Mouse (Mus musculus): ENCODE measurements around the gene Maml3. TPM values are rescaled to one million over a fixed set of nuclear protein-coding genes. Genes with fewer than 3 reads are reported as not detected.

Maml3 gene
- total RNA-seq, 2 experiments from 2014 or later, result 8.7 to 9.8 TPM

GRCm38 (mm10) chr3:51952728-51953623, 151.9 kb downstream of the Maml3 start:
- Histone ChIP-seq H3K4me3 (no peak overlapping the region), H3K27ac (no peak overlapping the region)
- no peak for DNase-seq (ENCODE audit: low spot score in 2 of 2)
- no peak for TF ChIP-seq CTCF (conservative IDR thresholded peaks at IDR 0.05)

GRCm38 (mm10) chr3:51952267-51952666, 152.6 kb downstream of the Maml3 start:
- no peak overlapping the region for H3K4me3 ChIP-seq
- TF ChIP-seq CTCF (conservative IDR thresholded peaks at IDR 0.05), result no peak
- no peak for DNase-seq (ENCODE audit: low spot score in 2 of 2)
- no peak overlapping the region for H3K27ac ChIP-seq

GRCm38 (mm10) chr3:51949651-51950050, 155.2 kb downstream of the Maml3 start:
- H3K27ac ChIP-seq, result no peak overlapping the region
- no peak overlapping the region for H3K4me3 ChIP-seq
- no peak for TF ChIP-seq CTCF (conservative IDR thresholded peaks at IDR 0.05)
- no peak for DNase-seq (ENCODE audit: low spot score in 2 of 2)

GRCm38 (mm10) chr3:51947168-51947567, 157.7 kb downstream of the Maml3 start:
- Histone ChIP-seq H3K4me3 (no peak overlapping the region), H3K27ac (no peak overlapping the region)
- no peak for TF ChIP-seq CTCF (conservative IDR thresholded peaks at IDR 0.05)
- no peak for DNase-seq (ENCODE audit: low spot score in 2 of 2)

- DNase-seq (ENCODE audit: low spot score in 2 of 2), result no peak
- Histone ChIP-seq H3K27ac (no peak overlapping the region), H3K4me3 (no peak overlapping the region)
- peak; percentile 28 for TF ChIP-seq CTCF (conservative IDR thresholded peaks at IDR 0.05)
Observed at GRCm38 (mm10) chr3:51943642-51944041, 161.2 kb downstream of the Maml3 start.

GRCm38 (mm10) chr3:51941781-51942180, 163.1 kb downstream of the Maml3 start:
- TF ChIP-seq CTCF (conservative IDR thresholded peaks at IDR 0.05), result no peak
- no peak overlapping the region for H3K4me3 ChIP-seq
- DNase-seq (ENCODE audit: low spot score in 2 of 2), result peak; percentile 51 to 72
- peak overlapping the region; percentile 78 for H3K27ac ChIP-seq

GRCm38 (mm10) chr3:51939864-51940263, 165.0 kb downstream of the Maml3 start:
- no peak overlapping the region for H3K27ac ChIP-seq
- TF ChIP-seq CTCF (conservative IDR thresholded peaks at IDR 0.05), result no peak
- DNase-seq (ENCODE audit: low spot score in 2 of 2), result no peak
- H3K4me3 ChIP-seq, result no peak overlapping the region

GRCm38 (mm10) chr3:51939054-51939453, 165.8 kb downstream of the Maml3 start:
- Histone ChIP-seq H3K4me3 (no peak overlapping the region), H3K27ac (no peak overlapping the region)
- no peak for TF ChIP-seq CTCF (conservative IDR thresholded peaks at IDR 0.05)
- DNase-seq (ENCODE audit: low spot score in 2 of 2), result no peak

- Histone ChIP-seq H3K4me3 (no peak overlapping the region), H3K27ac (no peak overlapping the region)
- TF ChIP-seq CTCF (conservative IDR thresholded peaks at IDR 0.05), result no peak
- DNase-seq (ENCODE audit: low spot score in 2 of 2), result no peak
Observed at GRCm38 (mm10) chr3:51937176-51937575, 167.7 kb downstream of the Maml3 start.

GRCm38 (mm10) chr3:51934531-51935485, 170.1 kb downstream of the Maml3 start:
- no peak for DNase-seq (ENCODE audit: low spot score in 2 of 2)
- no peak for TF ChIP-seq CTCF (conservative IDR thresholded peaks at IDR 0.05)
- no peak overlapping the region for H3K27ac ChIP-seq
- H3K4me3 ChIP-seq, result no peak overlapping the region

GRCm38 (mm10) chr3:51928188-51928587, 176.7 kb downstream of the Maml3 start:
- Histone ChIP-seq H3K4me3 (peak overlapping the region; percentile 38), H3K27ac (peak overlapping the region; percentile 68)
- DNase-seq (ENCODE audit: low spot score in 2 of 2), result no peak
- no peak for TF ChIP-seq CTCF (conservative IDR thresholded peaks at IDR 0.05)

- Histone ChIP-seq H3K4me3 (peak overlapping the region; percentile 38), H3K27ac (peak overlapping the region; percentile 68)
- no peak for TF ChIP-seq CTCF (conservative IDR thresholded peaks at IDR 0.05)
- no peak for DNase-seq (ENCODE audit: low spot score in 2 of 2)
Observed at GRCm38 (mm10) chr3:51927591-51927990, 177.3 kb downstream of the Maml3 start.

- TF ChIP-seq CTCF (conservative IDR thresholded peaks at IDR 0.05), result no peak
- no peak for DNase-seq (ENCODE audit: low spot score in 2 of 2)
- no peak overlapping the region for H3K27ac ChIP-seq
- H3K4me3 ChIP-seq, result no peak overlapping the region
Observed at GRCm38 (mm10) chr3:51927043-51927442, 177.8 kb downstream of the Maml3 start.
